Mouse (Mus musculus): ENCODE measurements at regions not wholly inside any gene's neighbourhood (a gene's known extent, or its start where the extent isn't known, plus 50 kb on each side); places are given as distances from the start of the nearest gene placed in this dataset.
A peak's percentile ranks its signal among the peaks of the same experiment; 100 is the strongest.
"Not testable (repeated sequence)": the region's sequence is repeated elsewhere in the genome, so short reads cannot be mapped to it uniquely, and the experiment has no call there.

DNA sequence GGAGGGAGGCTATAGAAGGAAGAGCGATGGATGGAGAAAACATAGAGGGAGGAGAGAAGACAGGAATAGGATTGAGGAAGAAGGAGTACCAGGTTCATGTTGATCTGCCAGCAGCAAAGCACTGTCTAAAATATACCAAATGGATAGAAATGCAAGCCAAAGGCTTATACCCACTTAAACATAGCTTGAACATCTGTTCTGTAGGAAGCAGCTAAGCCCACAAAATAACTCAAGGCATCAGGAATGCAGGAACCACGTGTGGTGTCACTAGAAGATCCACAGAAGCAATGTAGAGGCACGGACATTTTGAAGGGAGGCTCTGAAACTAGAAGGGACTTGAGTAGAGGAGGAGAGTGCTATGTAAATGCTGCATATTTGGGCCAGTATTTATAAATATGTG, 78.9 kb downstream of the Smgc start:
- intact Hi-C loops (cut with DNase I): no loop called here
- peak in 1 of 2 experiments; percentile 14 for DNase-seq (ENCODE audit: low spot score in 2 of 2)

DNA sequence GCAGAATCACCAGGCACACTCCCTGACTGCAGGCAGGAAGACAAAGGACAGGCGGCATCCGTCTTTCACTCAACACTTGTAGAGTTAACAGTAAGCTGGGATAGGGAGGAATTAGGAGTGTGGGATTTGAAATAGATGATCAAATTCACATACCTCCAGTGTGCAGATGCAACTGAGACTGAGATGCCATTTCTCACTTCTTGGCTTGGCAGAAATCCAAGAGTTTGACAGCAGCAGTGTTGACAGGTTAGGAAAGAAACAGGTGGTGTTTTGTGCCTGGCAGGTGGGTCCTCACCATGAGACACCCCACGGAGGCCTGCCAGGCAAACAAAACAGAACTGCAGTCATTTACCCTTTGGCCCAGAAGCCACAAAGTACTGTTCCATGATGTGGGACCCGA, 79.8 kb downstream of the Smgc start:
- DNase-seq (ENCODE audit: low spot score in 2 of 2): no peak
- intact Hi-C loops (cut with DNase I): no loop called here

DNA sequence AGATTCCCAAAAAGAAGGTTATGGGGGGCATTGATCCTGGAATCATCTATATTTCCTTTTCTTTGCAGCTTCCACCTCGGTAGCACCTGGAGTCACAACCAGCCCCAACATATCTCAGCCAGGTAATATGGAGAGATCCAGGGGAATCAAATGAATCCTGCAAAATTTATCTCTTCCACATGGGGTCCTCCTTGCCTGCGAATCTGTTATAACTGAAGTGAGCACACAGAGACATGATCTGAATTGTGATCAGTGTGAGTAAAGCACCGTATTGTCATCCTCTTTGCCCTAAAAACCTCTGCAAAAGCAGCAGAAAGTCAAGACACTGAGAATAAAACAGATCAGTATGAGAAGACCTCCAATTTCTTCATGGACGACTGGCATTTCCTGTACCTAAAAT, 86.5 kb downstream of the Smgc start:
- DNase-seq (ENCODE audit: low spot score in 2 of 2): no peak
- intact Hi-C loops (cut with DNase I): no loop called here

DNA sequence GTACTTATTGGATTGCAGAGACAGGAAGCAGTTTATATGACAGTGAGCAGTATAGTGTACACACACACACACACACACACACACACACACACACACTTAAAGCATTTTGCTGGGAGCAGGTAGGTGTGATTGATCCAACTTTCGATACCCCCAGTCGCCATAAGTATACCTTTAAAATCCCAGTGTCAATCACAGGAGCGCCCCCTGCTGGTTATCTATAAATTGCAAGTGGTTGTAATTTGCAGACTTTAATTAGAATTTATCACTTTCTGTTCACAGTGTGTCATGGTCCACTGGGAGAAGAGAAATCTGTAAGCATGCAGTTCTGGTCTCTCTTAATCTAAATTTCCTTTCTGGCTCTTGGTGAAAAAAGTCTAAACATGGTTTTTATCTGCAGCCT, 89.4 kb downstream of the Smgc start:
- intact Hi-C loops (cut with DNase I): no loop called here
- DNase-seq (ENCODE audit: low spot score in 2 of 2): no peak

DNA sequence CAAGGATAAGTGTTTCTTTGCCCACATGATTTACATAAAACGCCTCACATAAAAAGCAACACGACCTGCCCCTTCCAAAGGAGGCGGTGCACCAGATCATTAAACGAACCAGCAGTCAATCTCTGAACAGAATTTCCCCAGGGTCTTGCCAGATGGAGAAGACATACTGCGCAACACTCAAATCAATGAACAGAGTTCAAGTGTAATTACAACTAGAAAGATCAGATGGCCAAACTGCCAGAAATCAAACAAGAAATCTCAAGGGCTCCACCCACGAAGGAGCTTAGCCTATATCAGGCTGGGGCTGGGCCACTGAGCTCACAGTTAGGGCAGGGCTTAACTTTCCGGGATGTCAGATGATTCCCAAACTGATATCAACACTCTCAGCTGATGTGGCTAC, 90.4 kb downstream of the Smgc start:
- DNase-seq (ENCODE audit: low spot score in 2 of 2): no peak
- intact Hi-C loops (cut with DNase I): no loop called here

DNA sequence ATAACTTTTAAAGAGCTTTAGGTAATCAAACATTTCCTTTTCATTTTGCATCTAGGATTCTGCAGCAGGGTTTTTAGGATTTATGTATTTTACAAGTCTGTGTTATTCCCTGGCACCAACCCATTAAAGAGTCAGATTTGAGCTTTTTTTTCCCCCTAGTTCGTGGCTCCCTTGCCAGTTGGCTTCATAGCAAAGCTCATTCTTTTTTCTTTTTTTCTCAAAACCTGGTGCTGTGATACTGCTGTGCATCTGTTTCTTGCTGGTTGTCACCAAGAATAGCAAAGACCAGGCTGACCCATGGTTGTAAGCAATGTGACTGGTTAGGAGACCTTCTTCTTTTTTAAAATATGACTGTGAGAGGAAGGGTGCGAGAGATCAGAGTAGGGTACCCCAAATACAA, 93.7 kb upstream of the Cntn1 start:
- intact Hi-C loops (cut with DNase I): no loop called here
- DNase-seq (ENCODE audit: low spot score in 2 of 2): no peak

DNA sequence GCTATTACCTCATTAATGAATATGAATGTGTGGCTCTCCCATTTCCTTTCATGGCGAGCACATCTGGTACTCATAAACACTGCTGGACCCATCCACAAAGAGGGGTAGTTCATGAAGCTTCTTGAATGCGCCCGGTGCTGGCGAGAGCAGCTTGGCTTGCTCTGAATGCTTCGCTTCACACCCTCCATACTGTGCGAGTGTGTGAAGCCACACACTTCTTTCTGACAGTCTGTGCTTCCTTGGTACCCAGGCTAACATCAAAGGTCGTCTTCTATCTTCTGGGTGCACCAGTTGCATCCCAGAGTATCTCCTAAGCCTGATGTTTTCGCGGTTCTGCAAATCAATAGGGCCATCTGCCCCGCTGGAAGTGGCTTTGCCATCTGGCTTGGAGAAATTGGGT, 85.8 kb upstream of the Cntn1 start:
- DNase-seq (ENCODE audit: low spot score in 2 of 2): peak in 1 of 2 experiments; percentile 5
- intact Hi-C loops (cut with DNase I): loop anchor here (10.0 kb wide), 1 partner anchor 200 kb away; no protein-coding TSS in a partner anchor

DNA sequence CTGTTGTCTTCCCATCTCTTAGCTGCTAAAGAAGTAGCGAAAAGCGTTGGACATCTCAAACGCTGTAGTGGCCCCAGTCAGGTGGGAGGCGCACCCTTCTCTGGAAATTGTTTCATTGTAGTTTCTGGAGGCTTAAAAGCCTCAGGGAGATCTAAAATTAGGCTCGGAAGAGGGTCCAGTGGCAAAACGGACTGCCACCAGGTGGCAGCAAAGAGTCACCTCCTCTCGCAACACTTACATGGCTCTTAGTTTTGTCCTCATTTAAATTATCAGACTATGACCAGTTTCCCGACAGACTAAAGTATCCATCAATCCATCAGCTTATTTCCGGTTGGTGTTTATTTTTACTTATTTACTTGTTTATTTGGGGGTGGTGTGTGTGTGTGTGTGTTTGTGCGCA, 81.6 kb upstream of the Cntn1 start:
- intact Hi-C loops (cut with DNase I): loop anchor here (1.0 to 10.0 kb wide), 2 partner anchors 195 to 261 kb away; no protein-coding TSS in a partner anchor
- DNase-seq (ENCODE audit: low spot score in 2 of 2): peak; percentile 58 to 64

DNA sequence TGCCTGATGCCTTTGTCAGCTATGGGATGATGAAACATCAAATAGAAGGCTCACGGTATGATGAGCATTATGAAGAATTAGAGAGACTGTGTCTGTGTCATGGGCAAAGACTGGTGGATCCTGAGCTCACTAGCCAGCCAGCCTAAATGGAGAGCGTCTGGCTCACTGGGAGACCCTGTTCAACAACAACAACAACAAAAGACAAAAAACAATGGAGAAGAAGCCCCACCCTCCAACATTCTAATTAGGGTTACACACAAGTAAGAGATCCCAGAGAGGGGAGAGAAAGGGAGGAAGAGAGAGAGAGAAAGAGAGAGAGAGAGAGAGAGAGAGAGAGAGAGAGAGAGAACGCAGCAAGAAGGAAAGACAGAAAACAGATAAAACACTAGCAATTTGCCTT, 79.6 kb upstream of the Cntn1 start:
- DNase-seq (ENCODE audit: low spot score in 2 of 2): no peak
- intact Hi-C loops (cut with DNase I): no loop called here

DNA sequence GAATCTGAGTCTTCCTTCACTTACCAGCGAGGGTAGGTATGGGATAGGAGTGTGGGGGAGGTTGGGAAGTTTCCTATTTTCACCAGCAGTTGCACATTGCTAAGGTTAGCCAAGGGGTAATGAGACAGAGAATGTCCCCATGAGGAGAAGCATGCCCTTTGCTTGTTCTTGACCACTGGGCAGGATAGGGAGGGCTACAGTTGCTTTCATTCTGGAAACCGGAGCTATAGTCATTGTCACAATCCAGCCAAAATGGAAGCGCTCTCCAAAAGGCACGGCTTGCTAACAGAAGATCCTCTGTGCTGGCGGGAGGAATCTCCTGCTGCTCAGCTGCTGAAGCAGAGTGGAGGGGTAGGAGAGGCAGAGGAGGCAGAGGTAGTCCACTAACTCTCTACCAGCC, 79.1 kb upstream of the Cntn1 start:
- intact Hi-C loops (cut with DNase I): no loop called here
- no peak for DNase-seq (ENCODE audit: low spot score in 2 of 2)

DNA sequence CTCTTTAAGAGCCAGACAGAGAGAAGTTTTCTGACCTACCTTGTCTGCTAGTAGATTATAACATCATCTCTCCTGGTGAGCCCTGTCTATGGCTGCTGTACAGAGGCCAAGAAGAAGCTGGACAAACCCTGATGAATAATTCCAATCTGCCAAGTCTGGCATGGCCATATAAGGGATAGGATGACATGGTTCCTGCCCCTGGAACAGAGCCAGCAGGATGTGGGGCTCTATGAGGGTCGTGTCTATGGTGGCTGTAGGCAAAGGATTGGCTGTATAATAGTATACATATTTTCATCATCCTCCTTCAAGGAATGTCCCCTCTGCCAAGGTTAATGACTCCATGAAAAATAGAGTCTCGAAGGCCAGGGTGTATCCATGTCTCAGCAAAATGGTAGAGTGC, 75.4 kb upstream of the Cntn1 start:
- DNase-seq (ENCODE audit: low spot score in 2 of 2): no peak
- intact Hi-C loops (cut with DNase I): no loop called here

DNA sequence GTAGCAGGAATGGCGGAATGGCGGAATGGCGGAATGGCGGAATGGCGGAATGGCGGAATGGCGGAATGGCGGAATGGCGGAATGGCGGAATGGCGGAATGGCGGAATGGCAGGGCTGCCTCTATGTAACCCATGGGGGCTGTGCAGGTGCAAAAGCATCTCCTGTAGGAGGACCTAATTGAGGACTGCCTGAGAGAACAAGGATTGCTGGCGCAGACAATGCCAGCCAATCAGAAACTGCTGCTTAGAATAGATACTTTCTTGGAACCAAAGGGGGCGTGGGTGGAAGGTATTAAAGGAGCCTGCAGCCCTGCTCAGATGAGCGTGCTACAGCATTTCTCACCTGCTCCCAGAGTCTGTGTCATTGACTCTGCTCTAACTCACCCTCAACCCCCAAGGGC, 67.8 kb upstream of the Cntn1 start:
- intact Hi-C loops (cut with DNase I); DNase-seq (ENCODE audit: low spot score in 2 of 2): not testable (repeated sequence)

DNA sequence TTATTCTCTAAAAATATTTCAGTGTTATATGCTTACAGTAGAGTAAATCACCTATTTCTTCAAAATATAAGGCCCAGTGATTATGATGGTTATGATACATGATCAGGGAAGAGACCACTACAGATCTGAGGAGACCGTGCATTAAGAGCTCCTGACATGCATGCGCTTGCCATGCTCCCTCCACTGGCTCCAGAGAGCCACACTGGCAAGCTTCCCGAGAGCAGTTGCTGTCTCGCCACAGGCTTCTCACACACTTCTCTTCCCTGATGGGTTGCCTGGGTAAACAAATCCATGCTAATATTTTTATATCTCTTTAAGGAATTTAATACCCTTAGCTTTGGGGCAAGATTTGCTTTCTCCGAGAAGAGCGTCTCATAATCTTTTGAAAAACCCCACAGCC, 50.9 kb upstream of the Cntn1 start:
- no peak for DNase-seq (ENCODE audit: low spot score in 2 of 2)
- intact Hi-C loops (cut with DNase I): no loop called here

Data from left cerebral cortex, postnatal 36 days (tissue).